Mouse (Mus musculus) MEL-GATA-1-ER (cell line): ENCODE results near the gene Tdrd12.
"Not testable (repeated sequence)": the region's sequence is repeated elsewhere in the genome, so short reads cannot be mapped to it uniquely, and the experiment has no call there.

Source experiments
- DNase-seq: peaks from one replicate; pipeline ENCODE4 v3.0.0-alpha.2; 2012; ENCODE audit warnings: low read depth; ENCODE audit errors: extremely low read depth

The Tdrd12 gene

GRCm38 (mm10) chr7:35555224-35556204 is 18.0 kb upstream of the Tdrd12 start:
- peak; percentile 64 for DNase-seq

GRCm38 (mm10) chr7:35554605-35555175 is 17.1 kb upstream of the Tdrd12 start:
- no peak for DNase-seq

GRCm38 (mm10) chr7:35553751-35554604 is 16.4 kb upstream of the Tdrd12 start:
- peak; percentile 47 for DNase-seq

- DNase-seq: peak; percentile 46
These were observed 8.3 kb upstream of the Tdrd12 start for GRCm38 (mm10) chr7:35545881-35546280.

GRCm38 (mm10) chr7:35535750-35536512 is 1.6 kb downstream of the Tdrd12 start:
- no peak for DNase-seq

GRCm38 (mm10) chr7:35530544-35530943 is 7.0 kb downstream of the Tdrd12 start:
- not testable (repeated sequence) for DNase-seq

- no peak for DNase-seq
These were observed 7.5 kb downstream of the Tdrd12 start for GRCm38 (mm10) chr7:35530026-35530425.

- no peak for DNase-seq
These were observed 10.8 kb downstream of the Tdrd12 start for GRCm38 (mm10) chr7:35526795-35527194.

GRCm38 (mm10) chr7:35501995-35502394 is 35.5 kb downstream of the Tdrd12 start:
- no peak for DNase-seq

GRCm38 (mm10) chr7:35497516-35497915 is 40.0 kb downstream of the Tdrd12 start:
- DNase-seq: no peak

GRCm38 (mm10) chr7:35491005-35491404 is 46.5 kb downstream of the Tdrd12 start:
- DNase-seq: no peak

GRCm38 (mm10) chr7:35490186-35490585 is 47.4 kb downstream of the Tdrd12 start:
- DNase-seq: no peak

GRCm38 (mm10) chr7:35486553-35486952 is 51.0 kb downstream of the Tdrd12 start:
- no peak for DNase-seq

- DNase-seq: no peak
These were observed 52.4 kb downstream of the Tdrd12 start for GRCm38 (mm10) chr7:35485126-35485525.

- no peak for DNase-seq
These were observed 61.1 kb downstream of the Tdrd12 start for GRCm38 (mm10) chr7:35476457-35476856.

GRCm38 (mm10) chr7:35470794-35471193 is 66.8 kb downstream of the Tdrd12 start:
- no peak for DNase-seq

GRCm38 (mm10) chr7:35467856-35468255 is 69.7 kb downstream of the Tdrd12 start:
- DNase-seq: no peak

GRCm38 (mm10) chr7:35465027-35465426 is 72.5 kb downstream of the Tdrd12 start:
- no peak for DNase-seq

- no peak for DNase-seq
These were observed 76.6 kb downstream of the Tdrd12 start for GRCm38 (mm10) chr7:35460971-35461370.

GRCm38 (mm10) chr7:35456091-35456814 is 81.3 kb downstream of the Tdrd12 start:
- no peak for DNase-seq
